Mouse (Mus musculus): ENCODE results near the gene Rab1a. TPM values are rescaled to one million over a fixed set of nuclear protein-coding genes. Genes with fewer than 3 reads are reported as not detected.

Rab1a gene
- total RNA-seq (2023) = 64.1 TPM

DNA sequence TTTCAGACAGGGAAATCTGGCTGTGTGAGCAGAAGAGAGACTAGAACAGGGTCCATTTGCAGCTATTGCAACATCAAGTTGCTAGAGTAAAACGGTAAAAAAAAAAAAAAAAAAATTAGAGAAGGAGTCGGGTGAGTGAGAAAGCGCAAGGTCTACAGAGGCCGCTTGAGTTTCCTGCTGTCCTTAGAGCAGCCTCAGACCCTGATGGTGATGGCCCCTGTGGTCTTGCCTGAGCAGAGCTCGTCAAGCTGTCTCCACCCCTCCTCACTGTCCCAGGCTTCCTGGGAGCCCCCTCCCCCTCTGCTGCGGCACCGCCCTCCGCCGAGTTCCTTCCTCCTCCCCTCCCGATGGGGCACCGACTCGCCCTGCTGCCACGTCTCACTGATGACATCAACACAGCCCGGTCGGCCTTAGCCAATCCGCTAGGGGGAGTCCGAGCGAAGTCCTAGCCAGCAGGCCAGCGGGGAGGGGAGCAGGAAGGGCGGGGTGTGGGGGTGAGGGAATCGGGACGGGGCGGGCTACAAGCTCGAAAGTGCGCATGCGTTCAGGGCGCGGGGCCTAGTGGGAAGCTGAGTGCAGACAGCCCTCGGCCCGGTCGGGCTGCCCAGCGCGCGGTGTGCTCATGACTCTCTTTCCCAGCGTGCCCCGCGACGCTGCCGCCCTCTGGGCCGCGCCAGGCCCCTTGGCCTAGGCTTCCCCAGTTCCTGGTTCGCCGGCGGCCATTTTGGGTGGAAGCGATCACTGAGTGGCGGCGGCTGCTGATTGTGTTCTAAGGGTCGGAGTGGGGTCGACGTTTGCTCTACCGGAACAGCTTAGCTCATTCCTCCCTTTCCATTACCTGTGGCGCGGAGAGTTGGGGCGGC lies at the start of gene Rab1a:
Rab1a (plus strand) TSS at position 720 of the 863 bp plus-strand sequence.

DNA sequence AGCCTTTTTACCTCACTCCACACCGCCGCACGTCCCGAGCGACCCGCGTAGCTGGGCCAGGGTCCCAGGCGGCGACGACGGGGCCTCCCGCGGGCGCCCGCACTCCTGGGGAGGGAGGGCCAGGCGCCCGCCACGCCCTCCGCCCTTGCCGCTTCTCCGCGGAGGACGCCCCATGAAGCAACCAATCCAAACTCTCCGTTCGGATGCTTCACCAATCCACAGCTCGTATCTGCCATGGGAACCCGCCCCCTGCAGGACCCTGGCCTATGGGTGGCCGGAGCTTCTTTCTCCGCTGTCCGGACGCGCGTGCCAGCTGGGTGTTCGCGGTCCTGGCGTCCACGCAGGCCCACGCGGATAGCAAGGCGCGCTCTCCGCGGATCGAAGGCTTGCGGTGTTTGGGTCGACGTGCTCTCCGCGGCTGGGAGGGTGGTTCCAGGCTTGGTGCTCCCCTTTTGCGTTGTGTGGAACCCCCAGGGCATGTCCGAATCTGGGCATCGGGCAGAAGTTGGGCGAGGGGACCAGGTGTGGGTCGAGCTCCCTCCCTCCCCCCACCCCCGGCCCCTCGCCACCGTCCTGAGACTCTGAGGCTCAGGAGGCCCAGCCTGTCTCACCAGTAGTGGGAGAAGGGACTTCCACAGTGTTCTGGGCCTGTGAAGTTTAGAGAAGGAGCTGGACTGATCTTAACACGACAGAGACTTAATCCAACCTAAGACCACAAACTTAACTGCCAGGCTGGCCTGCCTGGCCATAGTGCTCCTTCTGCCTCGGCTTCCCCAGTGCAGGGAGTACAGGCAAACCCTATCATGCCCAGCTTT lies 48.3 kb downstream of the Rab1a start, which contains the start of gene Cep68:
Cep68 (minus strand) TSS at position 134 of the 815 bp plus-strand sequence.

Other genes with a start within 250 kb of the Rab1a start
- gene Actr2, start 88.5 kb upstream of the Rab1a start, total RNA-seq (2023) = 237 TPM
- 38.2 TPM for gene Cep68, start 48.0 kb downstream of the Rab1a start, total RNA-seq (2023)
- gene Slc1a4, start 131.3 kb downstream of the Rab1a start, total RNA-seq (2023) = 0.80 TPM